Mouse (Mus musculus): ENCODE results near the gene Ank3.

Gene Ank3

GRCm38 (mm10) chr10:69790606-69791005 is 392.0 kb downstream of the Ank3 start:
- DNase-seq = no peak

- no peak for DNase-seq
Measured at GRCm38 (mm10) chr10:69791951-69792350, 393.4 kb downstream of the Ank3 start.

DNA sequence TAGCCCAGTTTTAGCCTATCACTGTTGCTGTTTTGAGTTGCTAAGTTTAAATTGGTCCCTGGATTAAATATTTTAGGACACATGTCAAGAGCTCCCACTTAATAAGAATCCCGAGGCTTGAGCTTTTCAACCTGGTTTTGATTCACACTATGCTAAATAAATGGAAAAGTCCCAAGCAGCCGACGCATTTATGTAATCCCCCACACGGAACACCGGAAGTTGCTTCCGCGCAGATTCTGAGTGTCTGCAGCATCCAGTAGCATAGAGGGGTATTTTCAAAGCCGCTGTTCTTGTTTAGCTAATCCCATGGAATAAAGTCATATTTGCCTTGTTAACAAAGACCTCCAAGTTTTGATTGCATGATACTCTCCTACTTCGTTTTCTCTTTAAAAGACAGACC is 393.8 kb downstream of the Ank3 start:
- DNase-seq = peak; percentile 82

DNA sequence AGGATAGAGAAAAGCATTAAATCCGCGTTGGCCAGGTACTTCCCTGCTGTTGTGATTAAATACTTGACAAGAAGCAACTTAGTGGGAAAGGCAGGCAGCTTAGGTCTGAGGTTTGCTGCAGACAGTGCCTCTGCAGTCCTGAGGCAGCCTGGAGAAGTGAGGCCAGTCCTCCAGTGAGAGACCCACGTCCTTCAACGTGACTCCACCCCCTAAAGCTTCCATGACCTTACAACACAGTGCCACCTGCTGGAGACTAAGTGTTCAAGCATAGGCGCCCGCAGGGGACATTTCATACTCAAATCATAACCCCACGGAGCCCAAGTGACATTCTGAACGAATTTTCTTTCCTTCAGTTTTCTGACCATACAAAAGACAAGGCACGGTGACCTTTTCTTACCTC is 394.5 kb downstream of the Ank3 start:
- peak; percentile 72 for DNase-seq

- no peak for DNase-seq
Measured at GRCm38 (mm10) chr10:69795656-69796055, 397.1 kb downstream of the Ank3 start.

DNA sequence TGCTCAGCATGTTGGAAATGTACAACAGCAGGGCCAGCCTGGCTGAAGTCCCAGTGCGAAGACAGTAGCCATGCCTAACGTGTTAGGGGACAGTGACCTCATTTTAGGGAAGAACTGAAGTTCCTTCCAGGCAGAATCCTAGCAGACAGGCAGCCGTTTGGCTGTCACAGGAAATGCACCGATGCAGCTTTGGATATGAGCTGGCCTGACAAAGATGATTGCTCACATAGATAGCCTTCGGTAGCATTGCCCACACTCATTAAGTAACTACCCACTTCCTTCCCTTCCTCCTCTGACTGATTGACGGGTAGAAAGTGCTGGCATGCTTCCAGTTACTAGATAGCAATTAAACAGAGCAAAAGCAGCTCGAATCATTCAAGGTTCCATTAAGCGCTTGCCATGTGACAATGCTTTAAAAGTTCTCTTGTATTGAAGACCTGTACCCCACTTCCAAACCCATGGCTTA is 397.9 kb downstream of the Ank3 start:
- DNase-seq = no peak

DNA sequence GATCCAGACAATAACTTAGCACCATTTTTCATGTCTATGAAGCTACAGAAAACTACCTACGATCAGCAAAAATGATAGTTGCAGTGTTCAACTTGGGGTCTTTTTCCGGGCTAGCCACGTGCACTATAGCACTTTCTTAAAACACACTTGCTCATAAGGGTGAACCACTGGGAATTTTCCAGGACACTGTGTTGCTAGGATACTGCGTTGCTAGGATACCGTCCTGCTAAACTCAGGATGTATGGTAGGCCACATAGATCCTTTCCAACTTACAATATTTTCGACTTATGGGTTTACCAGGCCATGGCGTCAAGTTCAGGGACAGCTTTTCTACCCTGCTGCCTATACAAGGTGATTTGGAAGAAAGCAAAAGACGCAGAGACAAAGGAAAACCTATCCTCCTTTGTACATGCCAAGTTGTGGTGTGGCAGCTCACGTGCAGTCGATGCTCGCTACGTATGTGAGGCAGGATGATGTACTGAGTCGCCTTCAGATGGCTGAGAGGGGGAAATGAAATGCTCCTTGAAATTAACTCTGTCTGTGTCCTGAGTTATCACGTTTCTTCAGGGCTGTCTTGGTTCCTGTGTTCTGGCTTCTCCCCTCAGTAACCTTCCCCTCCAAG is 404.7 kb downstream of the Ank3 start:
- peak; percentile 84 for DNase-seq

DNA sequence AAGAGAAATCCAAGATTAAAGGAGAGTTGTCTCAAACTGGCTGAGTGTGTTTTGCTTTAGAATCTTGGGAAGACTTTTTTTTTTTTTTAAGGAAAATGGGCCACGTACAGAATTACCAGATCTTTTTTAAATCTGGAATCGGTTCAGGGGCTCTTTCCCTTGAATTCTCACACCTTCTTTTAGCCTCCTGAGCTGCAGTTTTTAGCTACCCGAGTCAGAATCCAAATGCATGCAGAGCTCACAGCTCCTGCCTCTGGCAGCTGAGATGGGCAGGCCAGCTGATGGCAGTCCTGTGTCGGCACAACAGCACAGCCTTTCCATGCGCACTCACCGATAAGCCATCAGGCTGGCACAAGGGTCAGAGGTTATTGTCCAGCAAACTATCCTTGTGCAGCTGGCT is 406.0 kb downstream of the Ank3 start:
- DNase-seq = peak; percentile 64

DNA sequence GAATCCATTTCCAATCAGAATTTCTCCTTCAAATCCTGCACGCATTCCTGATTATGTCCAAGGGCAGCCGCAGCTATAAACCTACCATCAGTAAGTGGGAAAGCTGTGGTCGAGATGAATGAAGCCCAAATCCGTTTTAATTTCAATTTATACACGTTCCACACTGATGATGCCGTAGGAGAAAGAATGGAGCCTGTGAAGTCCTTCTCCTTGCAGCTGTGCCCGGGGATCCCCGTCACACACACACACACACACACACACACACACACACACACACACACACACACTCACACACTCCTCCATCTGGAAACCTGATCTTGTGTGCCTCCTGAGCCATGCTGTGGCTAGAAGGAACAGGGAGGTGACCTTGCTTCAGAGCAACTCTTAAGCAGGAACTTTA is 412.2 kb downstream of the Ank3 start:
- DNase-seq = no peak

DNA sequence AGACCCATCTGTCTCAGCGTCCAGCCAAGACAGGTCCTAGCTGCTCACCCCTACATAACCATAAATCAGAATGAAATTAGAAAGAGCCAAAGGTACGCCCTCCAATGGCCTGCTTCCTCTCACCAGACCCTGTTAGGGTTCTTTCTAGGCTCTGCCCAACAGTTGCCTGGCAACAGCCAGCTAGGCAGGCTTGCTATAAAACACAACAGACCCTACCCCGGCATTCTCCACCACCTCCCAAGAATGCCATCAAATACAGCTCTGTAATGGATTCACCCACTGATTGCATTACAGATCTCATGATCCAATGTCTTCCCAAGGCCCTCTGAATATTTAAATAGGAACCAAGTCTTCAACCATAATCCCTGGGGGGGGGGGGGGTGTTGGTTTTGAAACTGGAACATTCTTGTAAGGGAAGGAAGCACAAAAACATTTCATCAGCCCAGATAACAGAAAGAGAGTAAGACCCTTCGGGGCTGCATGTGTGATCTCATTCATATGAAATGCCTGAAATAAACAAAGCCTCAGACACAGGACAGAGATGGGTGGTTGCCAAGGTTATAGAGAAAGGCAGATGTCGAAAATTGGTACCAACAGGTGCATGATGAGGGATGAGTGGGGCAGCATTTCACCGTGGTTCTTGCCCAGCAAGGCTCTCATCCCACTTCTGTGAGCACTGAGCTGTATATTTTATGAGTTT is 415.4 kb downstream of the Ank3 start:
- DNase-seq = no peak

DNA sequence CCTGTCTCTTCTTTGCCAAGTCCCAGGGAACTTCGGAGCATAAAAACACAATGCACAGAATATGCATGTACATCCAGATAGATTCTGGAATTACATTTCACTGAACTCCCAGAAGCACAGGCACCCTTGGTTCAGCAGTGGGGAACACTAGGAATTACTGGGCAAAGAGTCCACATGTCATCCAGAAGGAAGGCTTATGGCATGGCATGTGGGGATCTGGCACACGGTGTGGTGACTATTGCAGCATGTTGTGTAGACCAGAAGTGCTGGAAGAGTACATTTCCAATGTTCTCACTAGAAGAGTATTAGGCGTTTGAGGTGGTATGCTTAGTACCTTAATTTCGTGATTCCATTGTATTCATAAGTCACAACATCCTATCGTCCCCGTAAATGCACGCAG is 422.7 kb downstream of the Ank3 start:
- DNase-seq = no peak

- DNase-seq = no peak
Measured at GRCm38 (mm10) chr10:69828770-69829169, 430.2 kb downstream of the Ank3 start.

- no peak for DNase-seq
Measured at GRCm38 (mm10) chr10:69829236-69829635, 430.7 kb downstream of the Ank3 start.

DNA sequence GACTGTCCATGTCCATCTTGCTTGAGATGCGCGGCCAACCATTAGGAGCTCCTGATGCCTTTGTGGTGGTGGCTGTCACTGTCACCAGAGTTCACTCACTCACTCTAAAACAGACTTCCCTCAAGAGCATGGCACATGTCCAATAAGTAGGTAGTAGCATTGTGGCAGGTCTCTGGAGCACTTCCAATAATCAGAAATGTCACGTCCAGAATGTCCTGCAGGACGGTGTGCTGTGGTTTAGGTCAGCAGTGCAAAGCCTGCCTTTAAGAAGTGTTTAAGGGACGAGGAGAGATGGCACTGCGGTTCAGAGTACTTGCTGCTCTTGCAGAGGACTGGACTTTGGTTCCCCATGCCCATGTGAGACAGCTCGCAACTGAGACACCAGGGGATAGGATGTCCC is 433.0 kb downstream of the Ank3 start:
- no peak for DNase-seq

DNA sequence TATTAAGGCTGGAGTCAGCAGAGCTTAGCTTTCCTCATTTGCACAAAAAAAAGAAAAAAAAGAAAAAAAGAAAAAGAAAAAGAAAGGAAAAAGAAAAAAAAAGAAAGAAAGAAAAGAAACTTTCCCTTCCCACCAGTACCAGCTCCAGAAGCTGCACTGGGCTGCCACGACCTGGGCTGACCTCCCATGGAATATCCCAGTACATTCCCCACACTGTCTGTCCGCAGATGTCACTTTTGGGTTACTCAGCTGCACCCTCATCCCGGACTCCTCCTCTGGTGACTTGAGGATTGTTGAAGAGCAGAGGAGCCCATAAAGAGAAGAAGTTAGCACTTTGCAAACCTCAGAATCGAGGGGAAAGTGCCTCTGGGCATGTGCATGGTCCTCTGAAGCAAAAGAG is 433.7 kb downstream of the Ank3 start:
- DNase-seq = no peak

DNA sequence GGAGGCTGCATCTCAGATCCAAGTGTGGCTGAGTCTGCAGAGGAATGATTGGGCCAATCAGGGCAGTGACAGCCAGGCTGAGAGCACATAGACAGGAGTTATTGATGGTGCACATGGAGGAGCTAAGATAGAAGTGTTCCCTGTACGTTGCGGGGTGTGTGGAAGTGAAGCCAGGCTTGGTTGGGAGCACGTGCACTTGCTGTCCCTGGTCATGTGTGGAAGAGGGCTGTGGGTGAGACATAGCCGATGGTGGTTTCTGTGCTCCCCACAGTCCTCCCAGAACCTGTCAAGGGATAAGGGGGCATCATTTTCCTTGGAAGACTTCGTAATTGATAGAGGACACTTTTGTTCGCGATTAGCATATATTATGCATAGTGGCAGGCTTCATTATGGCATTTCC is 434.2 kb downstream of the Ank3 start:
- no peak for DNase-seq

DNA sequence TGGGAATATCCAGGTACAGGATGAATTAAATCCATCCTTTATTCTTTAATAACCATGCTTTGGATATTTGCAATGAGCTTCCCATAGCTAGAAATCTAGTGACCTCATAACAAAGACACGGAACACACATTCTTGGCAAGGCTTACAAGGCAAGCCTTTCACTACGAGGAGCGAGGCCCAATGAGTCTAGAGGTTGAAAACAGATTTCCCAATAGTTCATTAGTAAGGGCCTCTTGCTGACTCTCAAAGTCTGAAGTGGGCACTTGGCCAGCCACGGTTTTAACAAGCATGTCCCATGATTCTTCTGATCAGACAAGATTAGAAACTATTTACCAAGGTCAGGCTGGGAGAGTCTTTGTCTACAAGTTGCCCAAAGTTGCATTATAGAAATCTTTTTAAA is 436.1 kb downstream of the Ank3 start:
- no peak for DNase-seq

GRCm38 (mm10) chr10:69845749-69846148 is 447.2 kb downstream of the Ank3 start:
- peak; percentile 45 for DNase-seq

DNA sequence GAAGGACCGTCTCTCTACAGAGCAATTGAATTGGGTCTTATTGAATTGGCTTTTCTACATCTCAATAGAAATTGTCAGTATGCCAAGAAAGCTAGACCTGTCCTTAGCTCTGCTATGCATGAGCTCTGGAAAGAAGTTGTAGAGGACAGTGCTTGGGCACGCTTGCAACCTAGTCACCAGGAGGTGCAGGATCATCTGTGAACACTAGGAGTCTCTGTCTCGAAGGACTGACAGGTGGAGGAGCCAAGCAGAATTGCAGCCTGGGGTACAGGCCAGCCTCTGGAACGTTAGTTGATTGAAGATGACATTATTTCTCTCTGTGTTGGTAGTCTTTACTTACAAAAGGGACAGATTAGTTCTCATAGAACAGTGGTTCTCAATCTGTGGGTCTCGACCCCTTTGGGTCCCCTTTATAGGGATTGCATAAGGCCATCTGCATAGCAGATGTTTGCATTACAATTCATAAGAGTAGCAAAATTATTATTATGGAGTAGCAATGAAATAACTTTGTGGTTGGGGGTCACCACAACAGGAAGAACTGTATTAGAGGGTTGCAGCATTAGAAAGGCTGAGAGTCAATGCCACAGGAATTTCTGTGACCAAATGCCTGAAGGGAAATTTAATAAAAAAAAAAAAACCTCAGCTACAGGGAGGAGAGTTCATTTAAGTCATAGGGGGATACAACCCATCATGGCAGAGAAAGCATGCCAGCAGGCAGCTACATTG is 454.0 kb downstream of the Ank3 start:
- peak; percentile 26 for DNase-seq

DNA sequence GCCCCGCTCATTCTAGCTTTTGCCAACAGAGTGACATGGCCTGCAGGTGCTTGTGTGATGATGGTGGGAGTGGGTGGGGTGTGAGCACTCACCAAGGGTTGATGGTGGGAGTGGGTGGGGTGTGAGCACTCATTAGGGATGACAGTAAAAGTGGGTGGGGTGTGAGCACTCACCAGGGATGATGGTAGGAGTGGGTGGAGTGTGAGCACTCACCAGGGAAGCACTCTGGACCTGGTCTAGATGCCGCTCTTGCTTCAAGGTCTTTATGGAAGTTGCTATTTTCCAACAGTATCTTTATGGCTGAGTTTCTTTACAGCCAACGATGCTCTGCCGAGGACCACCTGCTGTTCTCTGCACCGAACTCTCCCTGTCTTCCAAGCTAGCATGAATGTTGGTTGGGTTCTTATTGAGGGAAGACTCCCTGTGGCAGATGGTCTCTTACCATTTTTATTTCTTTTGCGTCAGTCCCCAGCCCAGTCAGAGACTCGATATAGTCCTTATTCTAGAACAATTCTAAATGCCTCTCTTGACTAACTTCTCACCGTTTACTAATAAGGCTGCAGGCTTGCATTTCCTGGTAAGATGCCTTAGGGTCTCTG is 456.1 kb downstream of the Ank3 start:
- DNase-seq = peak; percentile 67

- no peak for DNase-seq
Measured at GRCm38 (mm10) chr10:69858011-69858410, 459.4 kb downstream of the Ank3 start.

- DNase-seq = peak; percentile 73
Measured at GRCm38 (mm10) chr10:69858897-69859605, 460.5 kb downstream of the Ank3 start.
